Mouse (Mus musculus) stomach, postnatal 0 days (tissue): Measurements from ENCODE around the gene Rundc3a. TPM values are rescaled to one million over a fixed set of nuclear protein-coding genes. Genes with fewer than 3 reads are reported as not detected.

ENCODE experiments used
- ATAC-seq: fragments of 200-750 bp; cut with Nextera tagmentation; 2 replicates; pipeline ENCODE4 v1.8.0; 2017; ENCODE audit not compliant: low FRiP score, low TSS enrichment
- DNase-seq: peaks from one replicate; pipeline ENCODE4 v3.0.0-alpha.2; 2016; ENCODE audit warnings: low spot score
- H3K27ac ChIP-seq: fragments of 300-500 bp; sonication (generic); replicated peaks from 2 replicates; pipeline ENCODE4 v1.5.1; 2014; ENCODE audit warnings: mild to moderate bottlenecking, control low read depth
- H3K27me3 ChIP-seq: fragments of 300-500 bp; sonication (generic); 2 replicates; pipeline ENCODE4 v1.6.1; 2014; ENCODE audit warnings: low read length; ENCODE audit not compliant: control insufficient read depth, insufficient read depth
- H3K36me3 ChIP-seq: fragments of 300-500 bp; sonication (generic); 2 replicates; pipeline ENCODE4 v1.6.1; 2014; ENCODE audit warnings: low read length, mixed read lengths; ENCODE audit not compliant: control insufficient read depth, insufficient read depth
- H3K4me1 ChIP-seq: fragments of 300-500 bp; sonication (generic); replicated peaks from 2 replicates; pipeline ENCODE4 v1.6.1; 2014; ENCODE audit warnings: antibody characterized with exemption; ENCODE audit not compliant: control insufficient read depth, insufficient read depth
- H3K4me2 ChIP-seq: fragments of 300-500 bp; sonication (generic); replicated peaks from 2 replicates; pipeline ENCODE4 v1.6.1; 2014; ENCODE audit warnings: low read depth, mild to moderate bottlenecking, control low read depth, moderate library complexity
- H3K4me3 ChIP-seq: fragments of 300-500 bp; sonication (generic); 2 replicates; pipeline ENCODE4 v1.5.1; 2014; ENCODE audit warnings: low read depth, low read length, control low read depth
- H3K9ac ChIP-seq: fragments of 300-500 bp; sonication (generic); 2 replicates; pipeline ENCODE4 v1.6.1; 2014; ENCODE audit warnings: mild to moderate bottlenecking, low read length, control low read depth, mixed read lengths
- H3K9me3 ChIP-seq: fragments of 300-500 bp; sonication (generic); 2 replicates; pipeline ENCODE4 v1.6.1; 2016; ENCODE audit warnings: low read length; ENCODE audit not compliant: control insufficient read depth
- CTCF ChIP-seq: IDR thresholded peaks from 2 replicates; pipeline ENCODE4 v1.5.1; 2016; ENCODE audit warnings: antibody characterized with exemption, low read depth, mild to moderate bottlenecking, moderate library complexity
- EP300 ChIP-seq: optimal IDR thresholded peaks from 2 replicates; pipeline ENCODE3; 2016; ENCODE audit warnings: antibody characterized with exemption
- WGBS: fragments of 180-500 bp; shearing (Covaris S2); extraction: QIAGEN DNeasy Blood & Tissue Kit; methylation state at CpG from one replicate; pipeline ENCODE4 v1.1.7; 2014; 5-methylcytosine and 5-hydroxymethylcytosine counted together
- polyA plus RNA-seq: library from polyadenylated mRNA; unstranded; fragments of >200 nt; fragmentation: Nextera tagmentation; extraction: Ambion mirVana; gene quantifications from 2 replicates; pipeline ENCODE4 v1.2.1, GENCODE M21; 2015

Rundc3a gene
- 5.1 and 5.9 TPM in 2 replicates for polyA plus RNA-seq

DNA sequence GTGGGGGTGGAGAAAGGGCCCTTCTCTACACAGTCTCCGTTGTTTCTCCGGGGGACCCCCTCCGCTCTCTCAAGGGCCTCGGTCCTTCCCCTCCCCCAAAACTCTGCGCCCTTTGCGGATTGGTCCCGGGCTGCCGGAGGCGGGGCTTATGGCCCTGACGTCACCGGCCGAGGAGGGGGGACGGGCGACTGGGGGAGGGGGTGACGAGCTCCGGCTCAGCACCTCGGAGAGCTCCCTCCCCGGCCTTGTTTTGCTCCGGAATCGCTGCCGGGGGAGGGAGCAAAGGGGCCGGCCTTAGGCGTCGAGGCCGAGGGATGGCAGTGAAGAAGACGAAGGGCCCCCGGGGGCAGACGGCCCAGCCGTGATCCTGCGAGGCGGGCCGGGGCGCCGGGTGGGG, at the start of gene Rundc3a:
Rundc3a (plus strand) TSS at position 166 of the 397 bp plus-strand sequence.
- DNase-seq = peak; percentile 86
- no peaks in the 10 kb centered on the region for H3K36me3 ChIP-seq
- H3K9ac ChIP-seq = peak within 1 kb of the TSS; percentile 47
- peak within 1 kb of the TSS; percentile 36 for H3K4me3 ChIP-seq
- H3K27me3 ChIP-seq = no peaks in the 10 kb centered on the region
- peak within 1 kb of the TSS; percentile 69 for H3K4me2 ChIP-seq
- TF ChIP-seq CTCF (peak; percentile 25; the same call in 1 of the 2 replicates), EP300 (no peak)
- no peaks in the 10 kb centered on the region for H3K9me3 ChIP-seq
- 1% methylated on average over 34 of the region's 34 CpGs for WGBS
- 0 out of 2 replicates have a peak within 1 kb of the TSS, but pooled peaks have one; percentile 20 for H3K27ac ChIP-seq
- peaks cover 6% of the 10 kb centered on the region; the same call in 1 of the 2 replicates for H3K4me1 ChIP-seq
- peak; percentile 58 for ATAC-seq

- Histone ChIP-seq H3K4me2 (no peak overlapping the region), H3K27ac (no peak overlapping the region), H3K9ac (no peak overlapping the region), H3K27me3 (no peaks in the 10 kb centered on the region), H3K36me3 (no peaks in the 10 kb centered on the region), H3K9me3 (no peaks in the 10 kb centered on the region), H3K4me1 (no peaks in the 10 kb centered on the region), H3K4me3 (no peak overlapping the region)
- no peak for TF ChIP-seq EP300
- TF ChIP-seq CTCF = no peak
- DNase-seq (no peak), ATAC-seq (no peak)
- WGBS = 98% methylated on average over 3 of the region's 3 CpGs
These were observed 48.7 kb upstream of the Rundc3a start for GRCm38 (mm10) chr11:102344458-102344857.

DNA sequence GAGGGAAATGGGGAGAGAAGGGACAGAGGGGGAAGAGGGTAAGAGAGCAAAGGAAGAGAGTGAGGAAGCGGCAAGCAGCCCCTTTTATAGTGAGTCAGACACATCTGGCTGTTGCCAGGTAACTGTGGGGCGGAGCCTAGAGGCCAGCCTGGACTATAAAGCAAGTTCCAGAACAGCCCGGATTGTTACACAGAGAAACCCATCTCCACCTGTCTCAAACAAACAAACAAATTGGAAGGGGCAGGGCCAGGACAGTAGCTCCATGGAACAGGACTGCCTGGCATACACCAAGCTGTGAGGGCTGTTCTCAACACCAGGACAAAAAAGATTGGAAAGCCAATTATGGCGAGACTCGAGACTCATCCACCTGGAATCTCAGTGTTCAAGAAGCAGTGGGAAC, 46.3 kb upstream of the Rundc3a start:
- TF ChIP-seq EP300 (no peak), CTCF (no peak)
- WGBS = 56% methylated on average over 5 of the region's 5 CpGs
- no peak for ATAC-seq

DNA sequence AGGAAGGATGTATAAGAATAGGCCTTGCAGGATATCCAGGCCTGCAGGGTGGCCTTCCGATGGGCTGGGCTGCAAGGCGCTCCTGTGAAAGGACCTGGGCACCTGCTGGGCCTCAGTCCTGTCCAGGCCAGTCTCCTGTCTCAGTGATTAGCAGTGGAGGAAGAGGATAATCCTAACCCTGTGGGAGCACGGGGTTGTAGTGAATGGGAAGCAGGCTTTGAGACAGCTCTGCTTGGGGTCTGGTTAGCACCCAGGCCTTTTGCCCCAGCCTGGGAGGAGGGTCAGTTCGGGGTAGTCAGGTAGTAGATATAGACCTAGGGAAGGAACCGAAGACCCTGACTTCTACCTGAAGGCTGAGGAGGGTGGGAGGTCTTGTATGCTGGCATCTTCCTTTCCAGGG, 45.5 kb upstream of the Rundc3a start:
- H3K27ac ChIP-seq = no peak overlapping the region
- H3K27me3 ChIP-seq = no peaks in the 10 kb centered on the region
- ATAC-seq (no peak), DNase-seq (no peak)
- H3K4me3 ChIP-seq = no peak overlapping the region
- WGBS = 81% methylated on average over 5 of the region's 5 CpGs
- no peaks in the 10 kb centered on the region for H3K36me3 ChIP-seq
- H3K4me1 ChIP-seq = no peaks in the 10 kb centered on the region
- no peaks in the 10 kb centered on the region for H3K9me3 ChIP-seq
- no peak overlapping the region for H3K9ac ChIP-seq
- H3K4me2 ChIP-seq = no peak overlapping the region
- TF ChIP-seq CTCF = no peak
- TF ChIP-seq EP300 = no peak

More for the DNA sequence above, 46.3 kb upstream of the Rundc3a start:
- Histone ChIP-seq H3K36me3 (no peaks in the 10 kb centered on the region), H3K9me3 (no peaks in the 10 kb centered on the region), H3K4me1 (no peaks in the 10 kb centered on the region), H3K27ac (no peak overlapping the region), H3K27me3 (no peaks in the 10 kb centered on the region), H3K4me2 (no peak overlapping the region), H3K4me3 (no peak overlapping the region), H3K9ac (no peak overlapping the region)
- DNase-seq = no peak

GRCm38 (mm10) chr11:102348101-102348585, 45.1 kb upstream of the Rundc3a start:
- H3K4me1 ChIP-seq = no peaks in the 10 kb centered on the region
- no peak overlapping the region for H3K9ac ChIP-seq
- DNase-seq = no peak
- H3K4me2 ChIP-seq = no peak overlapping the region
- H3K9me3 ChIP-seq = no peaks in the 10 kb centered on the region
- H3K27ac ChIP-seq = no peak overlapping the region
- no peaks in the 10 kb centered on the region for H3K27me3 ChIP-seq
- no peaks in the 10 kb centered on the region for H3K36me3 ChIP-seq
- no peak overlapping the region for H3K4me3 ChIP-seq
- TF ChIP-seq EP300 = no peak
- no peak for ATAC-seq
- WGBS = 89% methylated on average over 7 of the region's 7 CpGs

- no peak overlapping the region for H3K9ac ChIP-seq
- no peaks in the 10 kb centered on the region for H3K27me3 ChIP-seq
- DNase-seq (no peak), ATAC-seq (no peak)
- H3K27ac ChIP-seq = no peak overlapping the region
- 75% methylated on average over 11 of the region's 11 CpGs for WGBS
- H3K4me2 ChIP-seq = no peak overlapping the region
- H3K9me3 ChIP-seq = no peaks in the 10 kb centered on the region
- no peak overlapping the region for H3K4me3 ChIP-seq
- no peaks in the 10 kb centered on the region for H3K4me1 ChIP-seq
- TF ChIP-seq CTCF (no peak), EP300 (no peak)
- H3K36me3 ChIP-seq = no peaks in the 10 kb centered on the region
These were observed 44.4 kb upstream of the Rundc3a start for GRCm38 (mm10) chr11:102348771-102349170.
